Mouse (Mus musculus) fat pad, adult 2 months (tissue): Measurements from ENCODE around the gene 4930564D02Rik.

Experiments
- DNase-seq: peaks from one replicate; pipeline ENCODE4 v3.0.0-alpha.2; 2011; ENCODE audit warnings: low read depth, low spot score; ENCODE audit errors: extremely low read depth

Gene 4930564D02Rik

DNA sequence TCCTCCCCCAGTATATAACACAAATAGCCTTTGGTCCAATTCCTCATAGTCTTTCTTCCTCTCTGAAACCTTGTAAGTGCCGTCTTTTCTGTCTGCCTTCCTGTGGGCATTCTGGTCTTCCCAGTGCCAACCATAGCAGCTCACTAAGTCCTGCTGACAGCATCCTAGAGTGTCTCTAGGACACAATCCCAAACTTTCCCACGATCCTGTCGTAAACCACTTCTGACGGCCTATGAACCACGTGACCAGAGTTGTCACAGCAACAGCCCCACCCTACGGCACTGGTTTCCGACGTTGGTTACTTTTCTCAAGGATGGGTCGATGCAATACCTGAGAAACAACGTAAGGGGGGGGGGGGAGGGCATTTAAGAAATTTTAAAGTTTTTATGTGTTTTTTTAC lies at the start of gene 4930564D02Rik:
Gene 4930564D02Rik (plus strand): TSS at position 301 of the 400 bp plus-strand sequence.
- no peak for DNase-seq

DNA sequence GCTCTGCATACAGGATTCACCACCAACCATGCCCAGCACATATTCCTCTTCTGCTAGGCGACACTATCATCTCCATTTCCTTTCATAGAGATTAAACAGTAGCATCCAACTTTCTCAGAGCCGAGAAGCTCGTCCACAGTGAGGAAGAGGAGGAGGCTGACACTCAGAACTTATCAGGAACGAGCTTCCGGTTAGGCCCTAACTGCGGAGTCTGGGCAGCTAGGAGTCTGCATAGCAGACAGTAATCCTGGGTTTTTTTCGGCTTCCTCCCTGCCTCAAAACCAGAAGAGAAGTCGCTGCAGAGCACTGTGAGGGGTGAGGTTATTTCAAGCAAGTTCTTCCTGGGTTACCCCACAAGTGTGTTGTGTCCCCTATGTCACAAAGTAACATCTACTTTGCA lies 49.3 kb upstream of the 4930564D02Rik start:
- no peak for DNase-seq

DNA sequence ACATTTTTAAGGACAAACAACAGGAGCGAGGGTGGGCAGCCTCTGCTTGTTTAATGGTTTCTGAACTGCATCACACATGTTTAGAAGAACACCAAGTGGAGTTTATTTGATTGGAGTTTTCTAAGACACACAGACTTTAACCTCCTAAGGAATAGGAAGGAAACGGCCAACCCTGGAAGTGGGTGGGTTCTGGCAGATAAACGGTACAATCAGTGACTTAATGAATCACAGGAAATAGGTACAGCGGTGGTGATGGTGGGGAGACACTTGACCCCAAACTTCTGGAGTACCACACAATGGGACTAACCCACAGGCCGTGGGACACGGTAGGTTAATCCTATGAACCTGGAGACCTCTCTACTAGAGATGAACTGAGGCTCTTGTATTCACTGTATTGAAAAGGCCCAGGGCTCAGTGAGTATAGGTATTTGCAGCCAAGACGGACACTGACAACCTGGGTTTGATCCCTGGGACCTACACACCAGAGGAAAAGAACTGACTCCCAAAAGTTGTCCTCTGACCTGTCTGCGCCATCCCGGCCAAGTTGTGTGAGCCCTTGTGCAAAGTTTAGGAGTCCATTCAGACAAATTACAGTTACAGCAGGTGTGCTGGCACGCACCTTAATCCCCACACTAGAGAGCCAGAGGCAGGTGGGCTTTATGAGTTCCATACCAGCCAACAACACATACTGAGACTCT lies 48.4 kb upstream of the 4930564D02Rik start:
- DNase-seq = no peak

DNA sequence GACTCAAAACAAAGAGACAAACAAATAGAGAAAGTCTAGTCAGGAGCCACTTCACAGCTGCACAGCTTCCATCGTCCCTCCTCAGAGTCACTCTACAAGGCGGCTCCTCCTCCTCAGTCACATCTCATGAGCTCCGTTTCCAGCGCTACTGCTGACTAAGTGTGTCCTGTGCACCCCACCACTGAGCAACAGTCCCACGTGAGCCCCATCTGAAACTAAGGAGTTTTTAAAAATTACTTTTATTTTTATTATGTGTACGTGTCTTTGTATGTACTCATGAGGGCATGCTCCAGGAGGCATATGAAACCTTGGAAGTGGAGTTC lies 47.9 kb upstream of the 4930564D02Rik start:
- no peak for DNase-seq

DNA sequence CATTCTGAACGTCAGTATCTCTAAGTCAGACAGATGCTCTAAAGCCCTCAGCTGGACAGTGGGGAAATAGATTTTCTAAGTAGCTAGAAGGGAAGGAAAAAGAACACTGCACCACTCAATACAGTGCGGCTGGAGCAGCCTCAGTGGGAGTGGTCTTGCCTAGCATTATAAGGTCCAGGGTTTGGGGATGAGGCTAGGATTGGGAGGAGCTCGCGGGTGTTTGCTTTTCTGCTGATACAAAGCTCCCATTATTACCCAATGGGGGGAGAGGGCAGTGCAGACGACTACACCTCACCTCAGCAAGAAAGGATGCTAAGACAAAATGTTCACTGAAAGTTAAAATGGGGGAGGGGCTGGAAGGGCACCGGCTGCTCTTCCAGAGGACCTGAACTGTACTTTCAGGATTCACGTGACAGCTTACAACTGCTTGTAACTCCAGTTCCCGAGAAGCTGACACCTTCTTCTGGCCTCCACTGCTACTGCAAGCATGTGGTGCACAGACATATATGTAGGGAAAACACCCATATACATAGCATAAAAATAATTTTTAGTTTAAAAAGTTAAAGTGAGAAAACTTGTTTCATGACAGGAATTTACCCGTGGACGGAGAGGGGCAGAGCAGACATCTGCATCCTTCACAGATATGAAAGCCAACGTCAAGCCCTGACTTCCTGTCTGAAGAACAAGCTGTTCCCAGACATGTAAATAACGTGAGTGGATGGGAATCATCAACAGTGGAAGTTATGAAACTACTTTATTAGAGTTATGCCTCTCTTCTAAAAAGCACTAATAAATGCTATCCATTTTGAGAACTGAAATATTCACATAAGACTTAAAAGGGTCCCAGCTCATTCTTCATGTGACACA lies 46.6 kb upstream of the 4930564D02Rik start:
- no peak for DNase-seq

DNA sequence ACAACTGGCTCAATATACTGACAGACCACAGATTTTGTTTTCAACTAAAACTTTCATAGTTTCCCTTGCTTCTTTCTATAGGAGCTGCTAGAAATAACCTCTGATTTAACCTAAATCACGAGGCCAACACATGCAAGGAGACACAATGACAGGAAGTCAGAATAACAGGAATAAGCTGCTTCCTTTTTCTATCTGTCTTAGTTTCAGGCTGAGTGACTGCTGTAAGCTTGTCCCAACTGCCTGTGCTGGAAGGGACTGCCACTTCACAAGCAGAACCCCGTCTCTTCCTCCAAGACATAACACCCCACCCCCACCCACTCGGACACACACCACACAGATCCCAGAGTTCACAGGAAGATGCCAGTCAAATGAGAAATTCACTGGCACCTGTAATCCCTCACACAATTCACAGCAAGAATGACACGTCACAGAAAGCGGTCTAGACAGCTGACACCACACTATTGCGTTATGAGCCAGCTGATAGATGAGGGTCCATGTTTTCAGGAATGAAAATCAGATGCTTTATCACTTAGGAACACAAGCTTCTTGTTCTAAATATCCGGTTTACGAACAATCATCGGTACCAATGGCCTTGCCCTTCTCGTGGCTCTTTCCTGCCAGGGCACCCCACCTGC lies 43.2 kb upstream of the 4930564D02Rik start:
- DNase-seq = no peak

DNA sequence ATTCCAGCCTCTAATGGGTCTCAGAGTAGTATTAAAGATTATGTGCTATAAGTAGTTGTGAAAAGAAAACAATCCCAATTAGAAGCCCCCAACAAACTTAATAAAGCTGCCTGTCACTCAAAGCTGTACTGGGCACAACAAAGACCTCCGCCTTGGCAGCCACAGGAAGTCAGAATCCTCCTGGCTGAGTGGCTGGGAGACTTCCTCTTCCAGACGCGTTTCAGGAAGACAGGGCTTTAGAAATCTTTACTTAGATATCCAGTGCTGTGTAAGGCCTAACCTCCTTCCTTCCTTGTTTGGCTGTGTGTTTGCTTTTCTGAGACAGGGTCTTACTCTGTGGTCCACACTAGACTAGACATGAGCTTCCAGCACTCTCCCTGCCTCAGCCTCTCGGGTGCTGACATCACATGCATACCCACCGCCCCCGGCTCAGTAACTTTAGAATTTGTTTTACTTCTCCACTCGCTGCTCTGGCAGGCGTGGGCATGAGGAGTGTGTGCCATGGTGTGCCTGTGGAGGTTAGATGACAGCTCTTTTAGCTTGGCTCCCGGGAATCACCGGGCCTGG lies 30.3 kb upstream of the 4930564D02Rik start:
- no peak for DNase-seq

DNA sequence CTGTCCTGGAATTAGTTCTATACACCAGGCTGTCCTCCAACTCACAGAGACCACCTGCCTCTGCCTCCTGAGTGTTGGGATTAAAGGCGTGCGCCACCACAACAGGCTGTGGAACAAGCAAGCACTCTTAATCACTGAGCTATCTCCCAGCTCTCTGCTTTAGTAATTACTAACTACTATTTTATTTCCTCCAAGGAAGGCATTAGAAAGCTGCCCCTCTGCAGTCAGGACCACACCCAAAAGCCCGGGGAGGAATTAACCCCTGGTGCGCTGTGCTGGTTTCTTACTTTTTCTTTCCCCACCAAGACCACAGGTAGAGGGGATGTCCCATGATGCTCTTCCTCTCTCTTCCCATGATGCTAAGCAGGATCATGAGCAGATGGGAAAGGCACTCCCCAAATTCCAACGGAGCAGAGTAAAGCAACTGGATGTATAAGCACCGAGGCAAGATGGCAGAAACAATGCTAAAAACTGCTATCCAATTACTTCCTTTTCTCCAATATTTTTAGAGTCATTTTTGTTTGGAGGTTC lies 29.3 kb upstream of the 4930564D02Rik start:
- DNase-seq = no peak

DNA sequence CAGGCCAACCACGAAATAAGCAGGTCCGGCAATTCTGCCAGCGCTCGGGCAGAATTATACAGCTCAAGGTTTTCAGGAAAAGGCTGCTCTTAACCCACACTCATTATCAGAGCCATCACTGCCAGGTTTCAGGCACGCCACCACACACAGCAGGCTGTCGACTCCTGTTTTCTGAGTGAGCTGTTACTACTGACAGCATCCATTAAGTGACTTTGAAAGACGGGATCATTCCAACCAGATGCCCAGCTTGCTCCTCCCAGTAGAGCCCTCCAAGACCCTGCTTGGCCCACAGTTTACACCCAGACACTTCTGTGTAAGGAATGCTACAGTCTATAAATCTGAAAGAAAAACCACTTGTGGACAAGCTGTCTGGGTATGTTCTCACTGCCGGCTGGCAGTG lies 26.6 kb upstream of the 4930564D02Rik start:
- no peak for DNase-seq

DNA sequence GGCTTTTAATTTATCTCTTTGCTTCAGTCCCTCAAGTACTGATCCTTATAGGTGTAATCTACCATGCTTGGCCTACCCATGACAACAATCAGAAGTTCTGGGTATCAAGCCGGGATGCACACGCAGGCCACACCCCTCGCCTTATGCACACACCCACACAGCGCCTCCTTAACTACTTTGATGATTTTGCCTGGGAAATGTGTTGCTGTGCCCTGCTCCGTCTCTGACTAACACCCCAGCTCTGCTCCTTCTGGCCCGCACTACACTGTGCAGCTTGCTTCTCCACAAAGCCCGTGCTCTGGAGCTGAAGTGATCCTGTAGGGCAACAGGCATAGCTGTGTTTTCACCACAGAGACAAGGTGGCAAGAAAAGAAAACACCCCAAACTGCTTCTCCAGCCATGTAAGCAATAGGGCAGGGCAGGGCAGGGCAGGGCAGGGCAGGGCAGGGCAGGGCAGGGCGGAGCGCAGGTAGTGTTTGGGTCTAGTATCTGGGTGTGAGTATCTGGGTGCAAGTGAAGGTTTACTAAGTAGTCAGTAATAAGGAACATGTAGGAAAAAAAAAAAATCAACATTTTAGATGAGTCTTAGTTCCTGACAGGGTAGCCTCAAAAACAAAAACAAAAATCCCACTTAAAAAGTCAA lies 25.5 kb upstream of the 4930564D02Rik start:
- DNase-seq = no peak

DNA sequence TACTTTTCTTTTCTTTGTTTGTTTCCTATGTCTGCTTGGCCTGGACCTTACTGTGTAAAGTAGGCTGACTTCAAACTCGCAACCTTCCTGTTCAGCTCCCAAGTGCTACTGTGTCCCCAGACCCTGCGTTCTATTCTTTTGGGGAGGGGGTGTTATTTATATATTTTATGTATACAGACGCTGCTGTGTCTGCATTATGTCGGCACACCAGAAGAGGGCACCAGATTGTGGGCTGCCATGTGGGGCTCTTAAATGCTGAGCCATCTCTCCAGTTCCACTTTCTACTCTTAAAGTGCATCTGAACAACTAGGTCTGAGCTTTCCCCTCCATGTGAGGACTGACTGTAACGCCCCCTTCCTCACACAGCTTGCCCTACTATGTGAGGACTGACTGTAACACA lies 22.9 kb upstream of the 4930564D02Rik start:
- no peak for DNase-seq

DNA sequence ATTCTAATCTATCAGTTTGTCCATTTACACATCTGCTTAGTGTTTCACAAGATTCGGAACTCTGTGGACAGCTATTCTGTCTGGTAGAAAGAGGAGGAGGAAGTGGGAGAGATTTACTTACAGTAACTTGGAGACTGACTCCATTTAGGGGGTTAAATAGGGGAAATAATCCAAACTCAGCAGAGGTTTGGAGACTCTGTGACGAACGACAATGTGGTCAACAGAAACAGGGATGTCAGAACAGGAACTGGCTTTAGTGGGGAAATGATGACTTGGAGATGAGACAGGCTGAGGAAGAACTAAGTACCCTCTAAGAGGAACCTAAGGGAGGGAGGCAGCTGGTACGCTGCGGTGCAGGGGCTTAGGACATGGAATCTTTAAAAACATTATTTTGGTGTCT lies 19.8 kb upstream of the 4930564D02Rik start:
- DNase-seq = no peak

DNA sequence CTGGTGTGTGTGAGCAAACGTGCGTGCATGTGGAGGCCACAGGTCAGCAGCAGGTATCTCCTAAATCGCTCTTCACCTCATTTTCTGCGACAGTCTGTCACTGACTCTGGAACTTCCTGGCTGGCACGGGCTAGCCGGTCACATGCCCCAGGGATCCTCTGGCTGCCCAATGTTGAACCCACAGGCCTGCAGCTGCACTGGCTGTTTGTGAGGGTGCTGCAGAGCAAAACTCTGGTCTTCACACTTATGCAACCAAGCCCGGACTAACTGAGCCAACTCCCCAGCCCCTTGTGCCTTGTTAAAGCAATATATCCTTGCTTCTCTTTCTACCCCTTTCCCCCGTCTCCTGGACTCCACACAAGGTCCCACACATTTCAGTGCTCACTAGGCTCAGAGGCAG lies 19.0 kb upstream of the 4930564D02Rik start:
- DNase-seq = no peak

DNA sequence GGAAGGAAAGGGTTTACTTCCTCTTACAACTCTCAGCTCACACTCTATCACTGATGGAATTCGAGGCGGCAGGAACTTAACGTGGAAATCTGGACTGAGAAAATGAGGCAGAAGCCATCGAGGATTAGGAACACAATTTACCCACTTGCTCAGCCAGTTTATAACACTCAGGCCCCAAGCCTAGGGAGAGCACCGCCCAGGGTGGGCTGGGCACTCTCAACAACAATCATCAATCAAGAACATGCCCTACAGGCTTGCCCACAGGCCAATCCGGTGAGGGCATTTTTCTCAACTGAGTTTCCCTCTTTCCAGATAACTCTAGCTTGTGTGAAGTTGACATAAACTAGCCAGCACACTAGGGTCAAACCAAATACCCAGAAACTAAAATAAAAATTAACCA lies 16.8 kb upstream of the 4930564D02Rik start:
- DNase-seq = no peak

DNA sequence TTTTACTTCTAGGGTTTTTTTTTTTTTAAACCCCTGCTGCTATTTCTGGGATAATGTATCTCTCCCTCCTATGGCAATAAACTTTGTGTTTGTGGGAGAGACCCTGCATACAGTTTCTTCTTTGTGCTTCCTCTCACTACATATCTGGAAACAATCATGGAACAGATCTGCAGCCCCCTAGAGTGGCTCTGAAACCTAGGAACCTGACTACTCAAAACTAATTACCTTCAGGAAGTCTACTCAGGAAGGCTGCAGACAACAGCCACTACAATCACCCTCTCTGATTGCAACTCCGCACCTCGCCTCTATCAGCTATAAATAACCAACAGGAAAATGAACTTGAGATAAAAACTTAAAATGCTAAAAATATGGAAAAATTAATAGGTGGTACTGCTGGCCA lies 15.5 kb upstream of the 4930564D02Rik start:
- DNase-seq = no peak

DNA sequence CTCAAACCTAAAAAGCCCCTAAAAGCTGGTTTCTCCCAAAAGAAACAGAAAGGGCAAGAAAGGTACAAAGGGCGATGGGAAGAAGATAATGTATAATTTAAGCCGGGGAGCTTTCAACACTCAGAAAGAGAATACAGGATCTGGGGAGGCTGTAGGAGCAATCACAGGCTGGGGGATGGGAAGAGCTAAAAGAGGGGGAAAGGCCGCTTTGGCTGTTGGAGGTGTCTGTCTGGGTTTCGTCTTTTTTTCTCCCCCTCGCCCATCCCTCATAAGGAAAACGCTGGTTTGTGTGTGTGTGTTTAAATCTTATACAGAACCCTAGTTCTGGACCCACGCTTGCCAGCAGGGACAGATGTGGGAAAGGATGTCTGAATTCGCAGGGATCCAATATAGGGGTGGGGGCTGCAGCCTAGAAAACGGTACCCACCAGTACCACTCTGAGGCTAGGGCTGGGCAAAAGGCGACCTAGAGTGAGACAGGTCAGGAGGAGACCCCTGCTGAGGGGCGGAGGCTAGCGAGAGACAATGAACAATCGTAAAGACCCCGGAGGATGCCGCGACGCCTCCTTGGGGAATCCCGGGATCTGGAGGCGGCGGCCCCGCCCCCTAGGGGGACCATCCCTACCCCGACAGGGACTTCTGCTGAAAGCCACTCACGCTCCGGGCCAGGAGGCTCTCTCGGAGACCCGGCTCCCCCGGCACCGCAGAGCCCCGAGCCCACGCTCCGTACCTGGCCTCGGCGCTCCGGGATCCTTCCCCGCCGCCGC lies 14.3 kb upstream of the 4930564D02Rik start:
- no peak for DNase-seq

DNA sequence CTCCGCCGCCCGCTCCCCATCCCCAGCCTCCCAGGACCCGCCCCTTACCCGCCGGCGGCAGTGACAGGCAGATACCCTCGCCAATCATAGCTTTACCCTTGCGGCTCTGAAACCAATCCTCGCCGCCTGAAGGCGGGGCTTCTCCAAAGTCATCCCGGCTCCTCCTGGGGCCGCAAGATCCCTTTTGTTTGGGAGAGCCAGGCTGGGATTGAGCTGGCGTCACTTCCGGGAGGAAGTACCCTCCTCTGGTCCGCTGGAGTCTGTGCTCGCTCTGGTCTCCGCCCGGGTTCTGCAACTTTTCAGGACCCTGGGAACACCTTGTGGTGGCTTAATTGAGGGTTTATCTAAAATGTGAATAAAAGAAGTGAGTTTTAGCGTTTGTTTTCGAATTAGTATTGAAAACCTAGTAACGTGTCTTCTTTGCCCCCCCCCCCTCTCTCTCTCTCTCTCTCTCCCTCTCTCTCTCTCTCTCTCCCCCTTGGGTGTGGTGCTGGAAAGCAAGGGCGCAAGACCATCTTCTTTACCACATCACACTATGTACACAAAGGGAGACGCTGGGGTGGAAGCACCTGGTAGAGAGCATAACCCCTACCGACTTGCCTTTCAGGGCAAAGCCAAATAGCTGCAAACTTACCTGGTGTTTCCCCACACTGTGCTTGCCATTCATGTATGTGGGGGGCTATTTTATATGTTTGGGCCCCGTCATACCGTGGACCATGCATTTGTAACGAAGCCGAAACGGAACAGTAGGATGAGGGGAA lies 13.5 kb upstream of the 4930564D02Rik start, which contains the start of gene Cttnbp2nl:
Gene Cttnbp2nl (minus strand): TSS at position 210 of the 761 bp plus-strand sequence.
- peak; percentile 88 for DNase-seq

DNA sequence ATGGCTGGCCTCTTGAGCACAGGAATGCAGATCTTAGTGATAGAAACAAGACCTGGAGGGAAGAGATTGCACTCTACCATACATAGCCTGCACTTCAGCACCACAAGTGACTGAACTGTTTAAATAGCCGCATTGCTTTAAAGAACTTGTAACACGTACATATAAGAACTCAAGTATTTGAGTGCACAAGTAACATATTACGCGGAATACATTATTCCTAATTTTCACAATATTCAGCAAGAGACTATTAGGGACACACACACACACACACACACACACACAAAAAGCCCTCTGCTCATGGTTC lies 13.0 kb upstream of the 4930564D02Rik start:
- DNase-seq = no peak

DNA sequence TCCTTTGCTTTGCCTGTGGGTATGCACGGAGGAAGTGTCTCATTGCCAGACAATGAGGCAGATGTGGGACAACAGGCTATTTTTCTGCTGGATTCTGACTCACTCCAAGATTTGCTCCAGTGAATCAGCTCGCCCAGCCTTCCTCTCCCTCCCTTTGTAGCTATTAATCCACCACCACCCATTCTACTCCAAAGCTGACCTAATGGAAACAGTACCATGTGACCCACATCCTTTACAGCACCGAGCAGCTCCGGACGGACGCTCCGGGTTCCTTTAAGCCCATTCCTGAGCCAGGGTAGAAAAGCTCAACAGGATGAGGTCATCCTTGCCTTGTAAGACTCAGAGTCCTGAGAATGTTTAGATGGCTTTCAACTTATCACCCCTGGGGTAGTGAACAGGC lies 11.7 kb upstream of the 4930564D02Rik start:
- DNase-seq = no peak

DNA sequence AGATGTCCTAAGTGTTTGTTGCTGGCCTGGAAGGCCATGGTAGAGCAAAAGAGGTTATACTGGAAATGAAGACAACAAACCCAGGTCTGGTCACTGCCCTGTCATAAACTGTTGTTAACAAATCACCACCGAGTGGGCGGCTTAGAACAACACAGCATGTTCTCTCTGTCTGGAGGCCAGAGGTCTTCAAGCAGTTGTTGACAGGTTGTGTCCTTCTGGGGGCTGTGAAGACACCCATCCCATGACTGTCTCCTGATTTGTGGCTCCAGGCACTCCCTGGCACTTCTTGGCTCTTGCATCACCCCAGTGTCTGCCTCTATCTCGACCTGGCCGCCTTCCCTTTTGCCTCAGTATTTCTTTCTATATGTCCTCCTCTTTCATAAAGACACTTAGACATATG lies 11.0 kb upstream of the 4930564D02Rik start:
- DNase-seq = no peak
